Mouse (Mus musculus) frontal cortex, postnatal 25 days (tissue): ENCODE measurements at regions not wholly inside any gene's neighbourhood (a gene's known extent, or its start where the extent isn't known, plus 50 kb on each side); places are given as distances from the start of the nearest gene placed in this dataset.

ENCODE experiments used
- DNase-seq, 2 experiments: peaks; one replicate each; pipeline ENCODE4 v3.0.0; 2022; ENCODE audit warnings: low spot score in 2 of 2

- DNase-seq: no peak
Measured at GRCm38 (mm10) chr16:86808644-86809324, 545.2 kb upstream of the N6amt1 start.

GRCm38 (mm10) chr16:86806374-86806773, 547.6 kb upstream of the N6amt1 start:
- DNase-seq: no peak

GRCm38 (mm10) chr16:86776086-86776485, 577.9 kb upstream of the N6amt1 start:
- DNase-seq: no peak

- DNase-seq: no peak
Measured at GRCm38 (mm10) chr16:86772586-86772985, 581.4 kb upstream of the N6amt1 start.

GRCm38 (mm10) chr16:86768912-86769311, 585.1 kb upstream of the N6amt1 start:
- no peak for DNase-seq

GRCm38 (mm10) chr16:86768355-86768754, 585.6 kb upstream of the N6amt1 start:
- no peak for DNase-seq

GRCm38 (mm10) chr16:86765974-86766373, 588.0 kb upstream of the N6amt1 start:
- DNase-seq: no peak

- DNase-seq: no peak
Measured at GRCm38 (mm10) chr16:86741236-86741635, 612.7 kb upstream of the N6amt1 start.

GRCm38 (mm10) chr16:86718982-86719771, 634.8 kb upstream of the N6amt1 start:
- DNase-seq: no peak

- no peak for DNase-seq
Measured at GRCm38 (mm10) chr16:86718353-86718752, 635.6 kb upstream of the N6amt1 start.

- DNase-seq: no peak
Measured at GRCm38 (mm10) chr16:86701700-86702099, 652.3 kb upstream of the N6amt1 start.

- DNase-seq: no peak
Measured at GRCm38 (mm10) chr16:86694497-86694896, 659.5 kb upstream of the N6amt1 start.

GRCm38 (mm10) chr16:86659154-86659553, 694.8 kb upstream of the N6amt1 start:
- DNase-seq: no peak

- no peak for DNase-seq
Measured at GRCm38 (mm10) chr16:86647316-86647715, 706.7 kb upstream of the N6amt1 start.

- DNase-seq: no peak
Measured at GRCm38 (mm10) chr16:86646753-86647152, 707.2 kb upstream of the N6amt1 start.

GRCm38 (mm10) chr16:86645436-86645835, 708.5 kb upstream of the N6amt1 start:
- DNase-seq: no peak

- DNase-seq: peak in 1 of 2 experiments; percentile 4
Measured at GRCm38 (mm10) chr16:86644912-86645312, 709.1 kb upstream of the N6amt1 start.

- no peak for DNase-seq
Measured at GRCm38 (mm10) chr16:86604166-86604565, 702.5 kb upstream of the Adamts5 start.

GRCm38 (mm10) chr16:86594992-86595391, 693.4 kb upstream of the Adamts5 start:
- DNase-seq: no peak

- no peak for DNase-seq
Measured at GRCm38 (mm10) chr16:86586044-86586443, 684.4 kb upstream of the Adamts5 start.

- DNase-seq: no peak
Measured at GRCm38 (mm10) chr16:86578281-86578680, 676.7 kb upstream of the Adamts5 start.

- DNase-seq: no peak
Measured at GRCm38 (mm10) chr16:86547465-86548043, 645.9 kb upstream of the Adamts5 start.

- DNase-seq: no peak
Measured at GRCm38 (mm10) chr16:86546905-86547304, 645.3 kb upstream of the Adamts5 start.
